Mouse (Mus musculus): Measurements from ENCODE around the gene Arntl. TPM values are rescaled to one million over a fixed set of nuclear protein-coding genes. Genes with fewer than 3 reads are reported as not detected.

The Arntl gene
- polyA plus RNA-seq (2012) = 0.01 TPM in 1 of 2 replicates, not detected in the other

DNA sequence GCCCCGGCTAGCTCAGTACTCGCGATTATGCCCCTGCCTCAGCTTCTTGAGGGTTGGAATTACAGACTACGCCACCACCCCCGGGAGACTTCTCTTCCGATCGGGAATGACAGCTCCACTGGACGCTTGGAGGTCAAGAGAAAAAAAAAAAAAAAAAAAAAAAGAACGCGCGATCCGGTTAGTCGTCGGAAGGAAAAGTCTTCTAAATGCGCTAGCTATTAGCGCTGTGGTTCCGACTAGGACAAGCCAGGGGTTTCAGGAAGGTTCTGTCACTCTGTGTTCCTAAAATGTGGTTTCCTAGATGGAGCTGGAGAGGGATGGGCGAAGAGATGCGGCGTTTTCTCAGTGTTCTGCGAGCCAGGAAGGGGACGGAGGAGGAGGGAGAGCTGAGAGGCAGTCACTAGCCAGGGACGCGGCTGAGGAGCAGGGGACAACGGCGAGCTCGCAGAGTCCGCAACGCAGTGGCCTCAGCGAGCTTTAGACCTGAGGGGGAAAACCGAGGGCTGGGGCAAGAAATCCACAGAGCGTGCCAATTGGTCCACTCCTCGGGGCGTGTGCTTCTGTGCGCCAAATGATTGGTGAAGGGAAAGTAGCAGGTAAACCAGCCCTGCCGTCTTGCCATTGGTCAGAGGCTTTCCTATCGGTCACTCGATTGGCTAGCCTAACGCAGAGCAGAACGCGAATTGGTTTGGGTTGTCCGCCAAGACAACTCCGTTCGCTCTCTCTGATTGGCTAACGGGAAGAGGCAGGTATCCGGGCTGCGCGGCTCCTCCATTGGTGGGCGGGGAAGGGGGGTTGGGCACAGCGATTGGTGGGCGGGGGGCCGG is at the start of gene Arntl:
Gene Arntl (plus strand): TSS at position 822 of the 827 bp plus-strand sequence.
- TF ChIP-seq GATA1 (IDR thresholded peaks at IDR 0.05; ENCODE audit: low read length) (no peak), TAL1 (IDR thresholded peaks at IDR 0.05; ENCODE audit: low read length) (no peak)
- peak within 1 kb of the TSS; percentile 62 for H3K4me3 ChIP-seq (replicated peaks)
- H3K27me3 ChIP-seq (ENCODE audit: control insufficient read depth) = peaks cover 78% of the 10 kb centered on the region
- H3K9me3 ChIP-seq (ENCODE audit: control insufficient read depth, low read length) = peaks cover 10% of the 10 kb centered on the region; the same call in 1 of the 2 replicates
- no peaks in the 10 kb centered on the region for H3K36me3 ChIP-seq (ENCODE audit: control insufficient read depth)
- H3K4me1 ChIP-seq (ENCODE audit: control insufficient read depth) = peaks cover 14% of the 10 kb centered on the region

- TF ChIP-seq GATA1 (IDR thresholded peaks at IDR 0.05; ENCODE audit: low read length) (no peak), TAL1 (IDR thresholded peaks at IDR 0.05; ENCODE audit: low read length) (no peak)
- H3K4me1 ChIP-seq (ENCODE audit: control insufficient read depth) = no peaks in the 10 kb centered on the region
- no peaks in the 10 kb centered on the region for H3K27me3 ChIP-seq (ENCODE audit: control insufficient read depth)
- no peaks in the 10 kb centered on the region for H3K9me3 ChIP-seq (ENCODE audit: control insufficient read depth, low read length)
- no peaks in the 10 kb centered on the region for H3K36me3 ChIP-seq (ENCODE audit: control insufficient read depth)
- H3K4me3 ChIP-seq (replicated peaks) = no peak overlapping the region
Measured at GRCm38 (mm10) chr7:113161077-113161698, 46.1 kb upstream of the Arntl start.

- no peaks in the 10 kb centered on the region for H3K36me3 ChIP-seq (ENCODE audit: control insufficient read depth)
- no peaks in the 10 kb centered on the region for H3K4me1 ChIP-seq (ENCODE audit: control insufficient read depth)
- H3K4me3 ChIP-seq (replicated peaks) = no peak overlapping the region
- TF ChIP-seq GATA1 (IDR thresholded peaks at IDR 0.05; ENCODE audit: low read length) (no peak), TAL1 (IDR thresholded peaks at IDR 0.05; ENCODE audit: low read length) (no peak)
- H3K9me3 ChIP-seq (ENCODE audit: control insufficient read depth, low read length) = no peaks in the 10 kb centered on the region
- no peaks in the 10 kb centered on the region for H3K27me3 ChIP-seq (ENCODE audit: control insufficient read depth)
Measured at GRCm38 (mm10) chr7:113164719-113165118, 42.5 kb upstream of the Arntl start.

GRCm38 (mm10) chr7:113167092-113167491 is 40.2 kb upstream of the Arntl start:
- no peaks in the 10 kb centered on the region for H3K27me3 ChIP-seq (ENCODE audit: control insufficient read depth)
- H3K4me1 ChIP-seq (ENCODE audit: control insufficient read depth) = no peaks in the 10 kb centered on the region
- H3K36me3 ChIP-seq (ENCODE audit: control insufficient read depth) = no peaks in the 10 kb centered on the region
- no peak overlapping the region for H3K4me3 ChIP-seq (replicated peaks)
- no peaks in the 10 kb centered on the region for H3K9me3 ChIP-seq (ENCODE audit: control insufficient read depth, low read length)
- TF ChIP-seq GATA1 (IDR thresholded peaks at IDR 0.05; ENCODE audit: low read length) (no peak), TAL1 (IDR thresholded peaks at IDR 0.05; ENCODE audit: low read length) (no peak)

- H3K4me3 ChIP-seq (replicated peaks) = no peak overlapping the region
- H3K9me3 ChIP-seq (ENCODE audit: control insufficient read depth, low read length) = no peaks in the 10 kb centered on the region
- no peaks in the 10 kb centered on the region for H3K4me1 ChIP-seq (ENCODE audit: control insufficient read depth)
- TF ChIP-seq GATA1 (IDR thresholded peaks at IDR 0.05; ENCODE audit: low read length) = no peak
- TF ChIP-seq TAL1 (IDR thresholded peaks at IDR 0.05; ENCODE audit: low read length) = no peak
- H3K36me3 ChIP-seq (ENCODE audit: control insufficient read depth) = no peaks in the 10 kb centered on the region
- no peaks in the 10 kb centered on the region for H3K27me3 ChIP-seq (ENCODE audit: control insufficient read depth)
Measured at GRCm38 (mm10) chr7:113168609-113169008, 38.7 kb upstream of the Arntl start.

DNA sequence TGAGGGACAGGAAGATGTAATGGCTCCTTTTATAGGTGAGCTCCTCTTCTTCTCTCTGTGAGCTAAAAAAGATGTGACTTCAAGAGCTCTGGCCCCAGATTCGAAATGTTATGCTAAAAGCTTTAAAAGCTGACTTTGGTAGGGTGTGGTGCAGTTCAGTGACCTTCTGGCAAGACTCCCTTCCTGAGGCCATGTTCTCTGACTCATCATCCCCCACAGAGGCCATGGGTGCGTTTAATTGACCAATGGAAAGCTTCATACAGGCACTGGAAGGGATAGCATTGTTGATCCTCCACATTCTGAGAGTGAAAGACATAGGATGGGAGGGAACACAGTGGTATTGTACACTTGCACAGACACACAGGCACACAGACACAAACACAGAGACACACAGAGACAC is 34.8 kb upstream of the Arntl start:
- no peak for TF ChIP-seq GATA1 (IDR thresholded peaks at IDR 0.05; ENCODE audit: low read length)
- no peak for TF ChIP-seq TAL1 (IDR thresholded peaks at IDR 0.05; ENCODE audit: low read length)
- Histone ChIP-seq H3K36me3 (ENCODE audit: control insufficient read depth) (no peaks in the 10 kb centered on the region), H3K4me3 (replicated peaks) (no peak overlapping the region), H3K4me1 (ENCODE audit: control insufficient read depth) (no peaks in the 10 kb centered on the region), H3K9me3 (ENCODE audit: control insufficient read depth, low read length) (no peaks in the 10 kb centered on the region), H3K27me3 (ENCODE audit: control insufficient read depth) (no peaks in the 10 kb centered on the region)

DNA sequence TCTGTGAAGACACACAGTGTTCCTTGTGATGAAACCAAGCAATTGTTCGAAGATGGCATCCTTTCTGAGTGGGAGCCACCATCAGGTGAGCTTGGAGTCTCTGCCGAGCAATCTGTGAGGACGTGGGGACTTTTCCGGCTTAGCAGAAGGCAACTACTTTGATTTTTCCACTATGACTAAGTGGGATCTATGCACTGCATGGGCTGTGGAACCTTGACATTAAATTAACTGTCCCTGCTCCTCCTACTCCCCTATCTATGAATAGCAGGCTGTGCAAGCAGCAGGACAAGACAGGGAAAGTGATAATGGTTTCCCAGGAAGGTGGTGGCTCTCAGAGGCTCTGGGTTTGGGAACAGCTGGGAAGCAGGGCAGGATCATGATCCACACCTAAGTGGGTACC is 31.8 kb upstream of the Arntl start:
- H3K4me3 ChIP-seq (replicated peaks) = no peak overlapping the region
- no peaks in the 10 kb centered on the region for H3K9me3 ChIP-seq (ENCODE audit: control insufficient read depth, low read length)
- no peaks in the 10 kb centered on the region for H3K4me1 ChIP-seq (ENCODE audit: control insufficient read depth)
- H3K36me3 ChIP-seq (ENCODE audit: control insufficient read depth) = no peaks in the 10 kb centered on the region
- TF ChIP-seq TAL1 (IDR thresholded peaks at IDR 0.05; ENCODE audit: low read length) (no peak), GATA1 (IDR thresholded peaks at IDR 0.05; ENCODE audit: low read length) (no peak)
- H3K27me3 ChIP-seq (ENCODE audit: control insufficient read depth) = no peaks in the 10 kb centered on the region

- H3K36me3 ChIP-seq (ENCODE audit: control insufficient read depth) = no peaks in the 10 kb centered on the region
- H3K4me3 ChIP-seq (replicated peaks) = no peak overlapping the region
- no peaks in the 10 kb centered on the region for H3K4me1 ChIP-seq (ENCODE audit: control insufficient read depth)
- H3K9me3 ChIP-seq (ENCODE audit: control insufficient read depth, low read length) = no peaks in the 10 kb centered on the region
- H3K27me3 ChIP-seq (ENCODE audit: control insufficient read depth) = no peaks in the 10 kb centered on the region
- TF ChIP-seq TAL1 (IDR thresholded peaks at IDR 0.05; ENCODE audit: low read length) (no peak), GATA1 (IDR thresholded peaks at IDR 0.05; ENCODE audit: low read length) (no peak)
Measured at GRCm38 (mm10) chr7:113178073-113178472, 29.2 kb upstream of the Arntl start.

DNA sequence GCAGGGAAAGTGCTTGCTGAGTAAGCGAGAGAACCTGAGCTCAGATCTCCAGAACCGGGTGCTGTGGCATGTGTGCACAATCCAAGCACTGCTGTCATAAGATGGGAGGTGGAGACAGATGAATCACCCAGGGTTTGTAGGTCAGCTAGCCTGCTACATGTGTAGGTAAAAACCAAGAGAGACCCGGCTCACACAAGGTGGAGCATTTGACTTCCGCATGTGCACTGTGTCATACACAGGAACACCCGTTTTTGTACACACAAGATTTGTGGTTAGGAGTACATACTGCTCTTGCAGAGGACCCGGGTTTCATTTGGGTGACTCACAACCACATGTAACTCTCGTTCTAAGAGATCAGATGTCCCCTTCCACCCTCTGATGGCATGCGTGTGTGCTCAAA is 23.5 kb upstream of the Arntl start:
- no peaks in the 10 kb centered on the region for H3K9me3 ChIP-seq (ENCODE audit: control insufficient read depth, low read length)
- H3K36me3 ChIP-seq (ENCODE audit: control insufficient read depth) = no peaks in the 10 kb centered on the region
- TF ChIP-seq GATA1 (IDR thresholded peaks at IDR 0.05; ENCODE audit: low read length) = no peak
- no peak for TF ChIP-seq TAL1 (IDR thresholded peaks at IDR 0.05; ENCODE audit: low read length)
- no peaks in the 10 kb centered on the region for H3K27me3 ChIP-seq (ENCODE audit: control insufficient read depth)
- H3K4me3 ChIP-seq (replicated peaks) = no peak overlapping the region
- no peaks in the 10 kb centered on the region for H3K4me1 ChIP-seq (ENCODE audit: control insufficient read depth)
